Comparison of ENCODE assay signal across 7 mouse cellular contexts in the genomic region with DNA sequence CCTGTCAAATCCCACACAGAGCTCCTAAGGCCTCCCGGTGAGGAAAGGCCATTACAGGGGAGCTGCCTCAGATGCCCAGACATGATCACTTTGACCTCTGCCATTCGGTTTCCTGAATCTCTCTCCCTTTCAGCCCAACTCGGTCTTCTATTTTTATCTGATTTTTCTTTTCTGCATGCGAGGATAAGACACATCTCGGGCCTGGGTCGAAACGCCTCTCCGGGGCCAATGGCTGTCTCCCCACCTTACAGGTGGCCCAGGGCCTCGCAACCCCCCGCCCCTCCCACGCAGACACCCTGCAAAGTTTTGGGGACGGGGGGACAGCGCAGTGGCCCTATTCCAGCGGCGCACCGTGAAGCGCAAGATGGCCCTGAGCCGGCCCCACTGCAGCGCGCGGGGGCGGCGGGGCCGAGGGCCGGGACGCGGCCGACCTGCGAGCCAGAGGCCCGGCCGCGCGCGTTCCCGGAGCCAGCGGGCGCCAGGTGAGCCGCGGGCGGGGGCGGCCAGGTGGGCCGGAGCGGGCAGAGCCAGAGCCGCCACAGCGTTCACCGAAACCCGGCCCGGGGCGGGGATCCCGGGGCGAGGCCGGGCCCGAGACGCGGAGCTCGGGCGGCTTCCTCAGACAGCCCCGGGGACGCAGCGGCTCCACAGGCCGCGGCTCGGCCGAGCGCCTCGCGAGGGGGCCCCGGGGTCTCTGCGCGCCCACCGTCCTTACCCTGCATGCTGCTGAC. TPM values are rescaled to one million over a fixed set of nuclear protein-coding genes. Genes with fewer than 3 reads are reported as not detected.
DNase-seq lines count a peak whose midpoint lies in the region; ATAC-seq and TF ChIP-seq lines count a peak whose summit lies in the region.

No protein-coding gene starts in this region.

- TF ChIP-seq CTCF in E14TG2a.4 (conservative IDR thresholded peaks at IDR 0.05; ENCODE audit: low read length): no peak
- no peak for TF ChIP-seq CTCF in forebrain, postnatal 0 days (IDR thresholded peaks at IDR 0.05; ENCODE audit: low read depth)

- DNase-seq in kidney, adult 11 months: no peak
- peak; percentile 31 for DNase-seq in adipocyte (ENCODE audit: low spot score)
- peak; percentile 29 for DNase-seq in forebrain, postnatal 0 days
- DNase-seq in liver, embryonic 13.5 days: peak; percentile 41
- peak; percentile 22 for DNase-seq in ovary, postnatal 10 days (ENCODE audit: low spot score)

- H3K4me3 ChIP-seq in kidney, embryonic 16.5 days (ENCODE audit: low read length): peak overlapping the region; percentile 80
- peak overlapping the region; percentile 88 for H3K4me3 ChIP-seq in E14TG2a.4 (replicated peaks; ENCODE audit: low read length)
- H3K4me3 ChIP-seq in forebrain, postnatal 0 days (ENCODE audit: low read depth, low read length): peak overlapping the region; percentile 98
- H3K4me3 ChIP-seq in liver, embryonic 13.5 days (replicated peaks): peak overlapping the region; percentile 97

- peak overlapping the region; percentile 67 for H3K4me2 ChIP-seq in kidney, embryonic 16.5 days (replicated peaks; ENCODE audit: low read depth, low read length)
- H3K4me2 ChIP-seq in forebrain, postnatal 0 days (ENCODE audit: low read depth): peak overlapping the region; percentile 69
- H3K4me2 ChIP-seq in liver, embryonic 13.5 days: peak overlapping the region; percentile 75

- WGBS in kidney, embryonic 16.5 days: 0% methylated on average over 56 of the region's 71 CpGs
- 3% methylated on average over 59 of the region's 71 CpGs for WGBS in forebrain, postnatal 0 days
- WGBS in liver, embryonic 13.5 days (ENCODE audit: insufficient replicate concordance): under 1% methylated on average over 71 of the region's 71 CpGs

- no peaks in the 10 kb centered on the region for H3K9me3 ChIP-seq in kidney, embryonic 16.5 days (ENCODE audit: low read length)
- H3K9me3 ChIP-seq in E14TG2a.4 (ENCODE audit: low read length): no peaks in the 10 kb centered on the region
- H3K9me3 ChIP-seq in forebrain, postnatal 0 days (ENCODE audit: low read length): no peaks in the 10 kb centered on the region
- no peaks in the 10 kb centered on the region for H3K9me3 ChIP-seq in liver, embryonic 13.5 days (replicated peaks)

- peak overlapping the region; percentile 75 for H3K27ac ChIP-seq in kidney, embryonic 16.5 days (ENCODE audit: low read length)
- peak overlapping the region; percentile 89 for H3K27ac ChIP-seq in forebrain, postnatal 0 days (ENCODE audit: low read depth, low read length)
- peak overlapping the region; percentile 88 for H3K27ac ChIP-seq in liver, embryonic 13.5 days

- peak overlapping the region; percentile 97 for H3K9ac ChIP-seq in kidney, embryonic 16.5 days (replicated peaks; ENCODE audit: low read length)
- H3K9ac ChIP-seq in forebrain, postnatal 0 days: peak overlapping the region; percentile 95
- H3K9ac ChIP-seq in liver, embryonic 13.5 days: peak overlapping the region; percentile 98

- peaks cover 14% of the 10 kb centered on the region for H3K4me1 ChIP-seq in kidney, embryonic 16.5 days (ENCODE audit: insufficient read depth, low read length)
- H3K4me1 ChIP-seq in E14TG2a.4 (replicated peaks; ENCODE audit: low read depth, low read length): peaks cover 20% of the 10 kb centered on the region
- peaks cover 8% of the 10 kb centered on the region; the same call in 1 of the 2 replicates for H3K4me1 ChIP-seq in forebrain, postnatal 0 days (ENCODE audit: insufficient read depth)
- peaks cover 48% of the 10 kb centered on the region for H3K4me1 ChIP-seq in liver, embryonic 13.5 days (replicated peaks)

- no peaks in the 10 kb centered on the region for H3K36me3 ChIP-seq in kidney, embryonic 16.5 days (ENCODE audit: insufficient read depth, low read length)
- no peaks in the 10 kb centered on the region for H3K36me3 ChIP-seq in E14TG2a.4 (ENCODE audit: insufficient read depth, low read length)
- H3K36me3 ChIP-seq in forebrain, postnatal 0 days (ENCODE audit: insufficient read depth): no peaks in the 10 kb centered on the region
- H3K36me3 ChIP-seq in liver, embryonic 13.5 days: peaks cover 8% of the 10 kb centered on the region; the same call in 1 of the 2 replicates

- ATAC-seq in kidney, embryonic 16.5 days (ENCODE audit: low FRiP score, low TSS enrichment): peak; percentile 89
- ATAC-seq in forebrain, postnatal 0 days: peak; percentile 89
- ATAC-seq in liver, embryonic 13.5 days (ENCODE audit: low read depth): peak; percentile 78

- no peaks in the 10 kb centered on the region for H3K27me3 ChIP-seq in kidney, embryonic 16.5 days (ENCODE audit: insufficient read depth, low read length)
- H3K27me3 ChIP-seq in E14TG2a.4 (ENCODE audit: insufficient read depth, low read length): 0 out of 2 replicates have a peak, but pooled peaks cover 2% of the 10 kb centered on the region
- no peaks in the 10 kb centered on the region for H3K27me3 ChIP-seq in forebrain, postnatal 0 days (ENCODE audit: insufficient read depth, low read length)
- H3K27me3 ChIP-seq in liver, embryonic 13.5 days: no peaks in the 10 kb centered on the region

RNA-seq across cellular contexts. Expression of a gene that starts 0.5 kb away (rescaled TPM):
- 60.2 and 63.9 TPM in 2 replicates for polyA plus RNA-seq in kidney, embryonic 16.5 days (2015; fragmentation: Nextera tagmentation; extraction: Ambion mirVana)
- 153 and 157 TPM in 2 replicates for total RNA-seq in forebrain, postnatal 0 days (2014; rRNA removed)
- 83.5 and 111 TPM in 2 replicates for polyA plus RNA-seq in forebrain, postnatal 0 days (2015; fragmentation: Nextera tagmentation; extraction: Ambion mirVana)
- 35.3 and 42.9 TPM in 2 replicates for polyA plus RNA-seq in liver, embryonic 13.5 days (2015; fragmentation: Nextera tagmentation; extraction: Ambion mirVana)

RNA-seq across cellular contexts. Expression of a gene that starts 19.4 kb away (rescaled TPM):
- polyA plus RNA-seq in kidney, embryonic 16.5 days (2015; fragmentation: Nextera tagmentation; extraction: Ambion mirVana): 17.1 and 17.4 TPM in 2 replicates
- total RNA-seq in forebrain, postnatal 0 days (2014; rRNA removed): 17.2 and 18.3 TPM in 2 replicates
- 13.6 and 13.9 TPM in 2 replicates for polyA plus RNA-seq in forebrain, postnatal 0 days (2015; fragmentation: Nextera tagmentation; extraction: Ambion mirVana)
- 6.8 and 6.9 TPM in 2 replicates for polyA plus RNA-seq in liver, embryonic 13.5 days (2015; fragmentation: Nextera tagmentation; extraction: Ambion mirVana)
